Mouse (Mus musculus) frontal cortex, postnatal 36 days (tissue): Measurements from ENCODE around the gene Adat3.
"Not testable (repeated sequence)": the region's sequence is repeated elsewhere in the genome, so short reads cannot be mapped to it uniquely, and the experiment has no call there.

Experiments
- DNase-seq, 2 experiments: peaks; one replicate each; pipeline ENCODE4 v3.0.0; 2022; ENCODE audit warnings: low spot score in 2 of 2

The Adat3 gene

DNA sequence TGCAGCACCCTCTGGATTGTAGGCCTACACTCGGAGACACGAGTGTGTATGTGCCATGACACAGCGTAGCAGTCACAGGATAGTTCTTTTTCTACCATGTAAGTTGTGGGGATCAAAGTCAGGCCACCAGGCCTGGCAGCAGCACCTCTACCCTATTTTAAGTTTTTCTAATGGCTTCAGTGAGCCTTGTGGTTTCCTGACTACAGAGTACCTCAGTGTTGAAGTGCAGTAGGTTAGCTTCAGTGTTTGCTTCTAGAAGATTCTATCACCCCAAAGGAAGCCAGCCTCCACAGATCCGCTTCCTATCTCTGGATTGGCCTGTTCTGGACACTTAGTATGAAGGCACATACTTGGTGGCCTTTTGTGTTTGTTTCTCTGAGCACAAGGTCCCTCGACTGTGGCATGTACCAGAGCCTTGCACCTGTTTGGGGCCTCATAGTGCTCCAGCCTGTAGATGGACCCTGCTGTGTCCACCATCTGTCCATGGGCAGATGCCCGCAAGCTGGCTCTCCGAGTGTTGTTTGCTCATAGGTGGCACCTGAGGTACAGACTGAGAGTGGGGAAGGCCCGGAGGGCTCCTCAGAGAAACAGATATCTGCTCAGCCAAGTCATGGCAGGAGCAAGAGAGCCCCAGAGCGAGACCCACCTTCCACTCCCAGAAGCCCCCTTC lies 7.6 kb downstream of the Adat3 start:
- DNase-seq = no peak

DNA sequence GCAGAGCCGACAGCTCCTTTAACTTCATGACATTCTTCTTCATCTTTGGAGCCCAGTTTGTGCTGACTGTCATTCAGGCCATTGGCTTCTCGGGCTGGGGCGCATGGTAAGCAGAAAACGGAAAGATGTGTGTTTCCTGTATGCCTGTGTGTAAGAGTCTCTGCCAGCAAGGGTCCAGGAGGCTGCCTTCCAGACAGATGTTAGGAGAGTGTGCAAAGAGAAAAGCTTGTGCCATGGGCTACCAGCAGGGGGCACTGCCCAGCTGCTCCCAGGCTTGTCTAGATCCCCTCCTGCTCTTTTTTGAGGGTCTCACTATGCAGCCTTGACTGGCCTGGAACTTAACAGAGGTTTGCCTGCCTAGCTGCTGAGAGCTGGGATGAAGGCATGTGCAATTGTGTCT lies 8.3 kb downstream of the Adat3 start:
- peak in 1 of 2 experiments; percentile 40 for DNase-seq

DNA sequence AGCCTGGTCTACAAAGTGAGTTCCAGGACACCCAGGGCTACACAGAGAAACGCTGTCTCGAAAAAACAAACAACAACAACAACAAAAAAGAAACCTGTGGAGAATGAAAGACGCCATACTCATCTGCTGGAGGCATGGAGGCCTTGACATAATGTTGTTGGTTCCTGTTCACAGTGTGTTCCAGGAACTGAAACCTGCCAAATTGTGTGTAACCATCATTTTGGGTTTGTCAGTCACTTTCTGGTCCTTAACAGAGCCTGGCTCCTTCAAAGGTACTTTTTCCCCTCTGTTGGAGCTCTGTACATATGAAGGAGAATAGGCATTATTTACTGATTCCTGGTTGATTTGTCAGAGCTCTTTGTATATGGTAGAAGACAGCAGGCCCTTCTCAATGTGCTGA lies 9.2 kb downstream of the Adat3 start:
- no peak for DNase-seq

DNA sequence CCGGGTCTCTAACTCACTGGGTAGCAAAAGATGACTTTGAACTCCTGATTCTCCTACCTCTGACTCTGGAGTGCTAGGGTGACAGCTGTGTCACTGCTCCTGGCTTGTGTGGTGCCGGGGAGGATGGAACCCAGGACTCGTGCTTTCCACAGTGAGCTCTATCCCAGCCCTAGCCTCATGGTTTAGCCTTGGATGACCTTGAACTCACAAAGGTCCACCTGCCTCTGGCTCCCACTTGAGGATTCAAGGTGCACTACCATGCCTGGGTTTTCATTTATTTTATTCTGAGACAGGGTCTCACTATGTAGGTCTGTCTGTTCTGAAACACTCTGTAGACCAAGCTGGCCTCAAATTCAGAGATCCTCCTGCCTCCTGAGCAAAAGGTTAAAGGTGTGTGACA lies 11.1 kb downstream of the Adat3 start:
- no peak for DNase-seq

DNA sequence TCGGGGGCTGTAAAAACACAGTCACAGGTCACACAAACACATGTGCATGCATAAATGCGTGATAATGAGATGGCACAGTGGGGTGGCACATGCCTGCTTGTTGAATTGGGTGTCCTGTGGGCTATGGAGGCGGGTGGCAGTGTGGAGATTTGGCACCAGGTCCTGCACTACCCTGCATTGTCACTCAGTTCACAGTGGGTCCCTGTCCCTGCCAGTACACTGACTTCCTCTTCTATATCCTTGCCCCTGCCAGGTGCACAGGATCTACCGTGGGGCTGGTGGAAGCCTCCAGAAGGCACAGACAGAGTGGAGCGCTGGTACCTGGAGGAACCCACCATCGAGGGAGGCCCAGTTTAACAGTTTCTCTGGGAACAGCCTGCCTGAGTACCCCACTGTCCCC lies 11.7 kb downstream of the Adat3 start:
- no peak for DNase-seq

DNA sequence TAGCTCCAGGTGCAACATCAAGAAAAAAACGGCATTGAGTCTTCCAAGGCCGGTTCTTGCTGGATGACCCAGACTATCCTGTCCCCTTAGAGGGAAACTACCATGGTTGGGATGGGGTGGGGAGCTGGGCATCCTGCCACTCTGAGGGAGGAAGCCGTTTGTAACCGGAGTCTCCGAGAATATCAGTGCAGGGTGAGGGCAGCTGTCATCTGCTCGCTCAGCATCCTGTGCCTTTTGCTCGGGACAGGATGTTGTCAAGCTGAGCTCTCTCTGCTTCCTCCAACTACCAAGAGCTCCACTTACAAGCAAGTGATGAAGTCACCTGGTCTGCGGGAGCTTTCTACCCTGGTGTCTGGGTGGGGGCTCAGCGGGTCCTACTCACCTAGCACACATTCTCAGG lies 15.5 kb downstream of the Adat3 start:
- DNase-seq = no peak

DNA sequence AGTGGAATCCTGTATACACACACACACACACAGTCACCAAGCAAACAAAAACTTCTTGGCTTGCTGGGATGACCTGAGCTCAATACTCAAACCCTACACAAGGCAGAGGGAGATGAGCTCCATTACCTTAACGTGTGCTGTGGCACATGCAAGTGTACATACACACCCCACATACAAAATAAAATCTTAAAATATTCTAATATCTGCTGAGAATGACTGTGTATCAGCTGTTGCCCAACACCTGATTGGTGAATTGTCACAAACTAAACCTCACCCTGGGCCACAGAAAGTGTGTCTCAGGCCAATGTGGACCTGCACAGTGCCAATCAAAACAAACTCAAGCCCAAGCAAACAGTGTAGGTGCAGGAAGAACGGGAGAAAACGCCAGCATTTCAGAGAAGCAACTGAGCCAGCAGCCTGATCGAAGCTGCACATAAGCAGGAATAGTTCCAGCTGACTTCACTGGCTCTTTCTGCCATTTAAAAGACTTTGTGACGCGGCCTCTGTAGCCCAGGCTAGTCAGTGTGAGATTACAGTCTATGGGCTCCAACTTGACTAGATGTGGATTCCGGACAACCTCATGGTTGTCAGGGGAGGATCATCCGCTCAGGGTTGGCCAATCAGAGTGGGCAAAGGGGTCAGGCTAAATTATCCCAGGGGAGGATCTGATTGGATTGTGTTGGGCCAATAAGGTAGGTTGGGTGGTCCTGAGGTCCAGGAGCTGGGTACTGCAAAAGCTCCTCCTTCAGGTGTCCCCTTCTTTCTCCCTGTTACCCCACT lies 17.0 kb downstream of the Adat3 start:
- DNase-seq = no peak

DNA sequence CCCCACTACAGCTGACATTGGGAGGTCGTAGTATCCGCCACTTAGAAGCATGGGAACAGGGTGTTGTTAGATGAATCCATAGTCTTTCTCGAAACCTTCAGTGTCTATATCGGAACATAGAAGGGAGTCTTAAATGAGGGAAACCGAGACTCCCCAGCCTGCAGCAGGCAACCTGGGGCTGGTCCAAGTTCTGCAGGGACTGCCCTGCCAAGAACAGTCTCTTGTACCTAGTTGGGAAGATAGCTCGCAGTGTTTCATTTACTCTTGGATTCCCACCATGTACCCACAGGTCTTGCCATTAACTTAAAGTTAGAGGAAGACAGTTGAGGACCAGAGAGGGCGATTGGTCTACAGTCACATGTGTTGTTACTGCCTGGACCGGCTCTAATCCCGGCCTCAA lies 17.7 kb downstream of the Adat3 start:
- no peak for DNase-seq

DNA sequence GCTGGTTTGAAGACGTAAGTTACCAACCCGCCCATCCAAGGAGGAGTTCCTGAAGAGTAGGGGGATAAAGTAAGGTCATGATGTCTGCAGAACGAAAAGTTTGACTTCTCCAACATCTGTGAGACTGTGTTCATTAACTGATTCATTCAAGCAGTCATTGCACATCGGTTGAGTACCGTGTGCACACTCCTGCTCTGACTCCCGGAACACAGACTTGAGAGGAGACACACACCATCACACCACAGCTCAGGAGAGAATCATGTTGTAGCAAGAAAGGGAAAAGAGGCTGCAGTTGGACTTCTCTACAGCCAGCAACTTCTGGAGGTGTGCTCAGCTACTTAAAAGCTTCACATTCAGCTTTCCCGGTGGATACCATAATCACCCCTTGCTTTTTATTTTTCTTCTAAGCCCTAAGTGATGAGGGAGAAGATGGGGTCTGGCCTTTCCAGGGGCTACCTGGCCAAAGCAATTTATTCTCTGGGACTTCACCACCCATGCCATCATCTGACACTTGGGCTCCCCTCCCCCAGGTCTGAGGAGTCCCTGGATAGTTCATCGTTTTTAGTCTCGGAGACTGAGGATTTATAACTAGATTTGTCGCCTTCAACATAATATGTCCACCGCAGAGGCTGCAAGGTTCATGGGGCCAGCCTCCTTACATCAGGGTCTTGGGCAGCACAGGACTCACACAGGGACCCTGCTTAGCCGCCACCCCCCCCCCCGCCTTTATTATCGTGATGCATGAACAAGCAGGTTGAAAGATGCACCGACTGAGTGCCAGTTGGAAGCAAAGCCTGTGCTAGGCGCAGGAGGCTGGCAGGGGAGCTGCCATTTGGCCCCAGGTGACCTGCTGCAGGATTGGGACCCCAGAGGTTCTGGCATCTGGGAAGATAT lies 18.4 kb downstream of the Adat3 start:
- no peak for DNase-seq

DNA sequence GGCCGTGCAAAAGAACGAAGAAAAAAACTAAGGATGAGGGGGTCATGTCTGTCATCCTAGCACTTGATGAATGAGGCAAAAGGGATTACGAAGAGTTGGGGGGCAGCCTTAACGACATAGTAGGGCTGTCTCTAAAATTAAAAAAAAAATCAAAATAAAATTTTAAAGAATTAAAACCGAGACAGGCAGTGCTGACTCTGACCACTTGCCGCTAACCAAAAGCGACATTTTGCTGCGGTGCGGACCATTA lies 18.9 kb downstream of the Adat3 start:
- no peak for DNase-seq

DNA sequence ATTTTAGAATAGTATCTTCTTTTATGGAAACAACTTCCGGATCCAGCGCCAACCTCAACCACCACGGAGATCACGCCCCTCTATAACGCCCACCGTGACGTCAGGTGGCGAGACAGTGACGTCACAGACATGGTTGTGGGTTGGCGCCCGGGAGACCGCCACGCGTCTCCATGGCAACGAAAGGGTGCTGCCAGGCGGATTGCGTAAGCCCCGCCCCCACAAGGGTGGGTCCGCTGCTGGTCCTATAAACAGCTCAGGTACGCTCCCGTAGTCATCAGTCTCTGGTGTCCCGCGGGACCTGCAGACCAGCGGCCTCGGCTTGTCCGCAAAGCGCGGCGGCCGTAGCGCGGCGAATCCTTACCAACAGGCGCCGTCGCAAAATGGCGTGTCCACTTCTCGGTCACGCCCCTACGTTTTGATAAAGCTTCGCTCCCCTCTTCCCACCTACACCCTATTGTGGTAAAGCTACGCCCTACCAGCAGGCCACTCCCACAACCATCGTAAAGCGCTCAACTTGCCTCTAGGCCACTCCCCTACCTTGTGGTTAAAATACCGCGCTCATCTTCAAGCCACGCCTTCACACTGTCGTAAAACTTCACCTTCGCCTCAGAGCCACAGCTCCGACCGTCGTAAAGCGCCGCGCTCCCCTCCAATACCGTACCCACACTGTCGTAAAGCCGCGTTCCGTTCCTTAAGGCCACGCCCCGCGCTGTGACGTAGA lies 19.4 kb downstream of the Adat3 start:
- peak; percentile 99 to 100 for DNase-seq

DNA sequence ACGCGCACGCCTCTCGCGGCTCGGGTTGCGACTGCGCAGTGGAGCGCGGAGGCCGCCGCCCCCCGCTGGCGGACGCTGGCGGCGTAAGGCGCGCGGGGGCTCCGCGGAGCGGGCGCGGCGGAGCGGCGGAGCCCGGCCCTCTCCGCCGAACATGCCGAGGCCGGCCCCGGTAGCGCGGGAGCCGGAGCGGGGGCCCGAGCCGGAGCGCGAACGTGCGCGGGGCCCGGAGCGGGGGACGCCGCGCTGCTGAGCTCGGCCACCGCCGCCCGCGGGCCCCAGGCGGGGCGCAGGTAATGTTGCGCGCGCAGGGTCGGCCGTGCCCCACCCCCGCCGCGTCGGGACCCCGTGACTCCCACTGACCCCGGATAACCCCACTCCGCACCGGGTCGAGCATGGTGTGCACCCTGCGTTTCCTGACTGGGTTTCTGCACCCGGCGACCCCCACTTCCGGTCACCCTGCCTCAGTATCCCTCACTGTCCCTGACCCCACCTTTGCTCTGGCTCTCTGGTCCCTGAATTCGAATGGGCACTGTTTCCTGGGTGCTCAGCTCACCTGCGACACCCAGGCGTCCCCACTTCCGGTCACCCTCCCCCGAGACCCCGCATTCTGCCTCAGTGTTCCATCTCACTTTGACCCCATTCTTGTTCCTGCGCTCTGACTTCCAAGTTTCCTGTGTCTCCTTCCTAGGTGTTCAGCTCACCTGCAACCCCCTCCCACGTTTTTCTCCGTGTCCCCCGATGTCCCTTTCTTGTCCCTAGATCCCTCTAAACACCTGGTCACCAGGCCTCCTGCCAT lies 20.2 kb downstream of the Adat3 start, which contains the start of gene Csnk1g2:
Gene Csnk1g2 (plus strand): TSS at position 178 of the 796 bp plus-strand sequence.
- DNase-seq = no peak

DNA sequence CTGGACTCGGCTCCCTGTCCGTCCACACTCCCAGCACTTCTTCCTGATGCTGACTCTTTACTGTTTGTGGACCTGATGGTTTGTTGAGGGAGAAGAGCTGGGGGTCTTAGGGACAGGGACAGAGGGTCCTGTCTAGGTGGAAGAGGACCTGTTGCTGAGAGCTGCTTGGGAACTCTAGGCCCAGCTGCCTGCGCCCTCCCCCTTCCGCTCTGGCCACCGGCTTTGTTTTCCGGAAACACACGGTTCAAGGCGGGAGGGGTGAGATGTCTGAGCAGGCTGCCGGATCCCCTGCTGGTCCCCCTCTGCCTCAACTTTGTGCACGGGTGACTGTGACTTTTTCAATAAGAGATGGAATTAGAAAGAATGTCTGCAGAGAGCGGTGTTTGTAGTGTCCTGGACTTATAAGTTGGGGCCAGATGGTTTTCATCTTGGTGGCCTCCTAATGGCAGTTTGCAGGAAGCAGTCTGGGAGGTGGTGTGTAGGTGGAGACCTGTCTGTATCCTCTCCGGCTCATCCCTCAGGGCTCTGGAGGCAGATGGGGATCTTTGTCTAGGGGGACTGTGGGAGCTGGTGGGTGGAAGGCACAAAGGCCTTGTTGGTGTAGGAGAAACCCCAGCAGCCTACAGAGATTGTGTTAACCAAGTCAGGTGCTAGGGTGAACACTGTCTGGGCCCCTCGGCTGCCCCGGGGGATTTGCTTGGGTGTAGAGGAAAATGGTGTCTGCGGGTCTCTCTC lies 20.9 kb downstream of the Adat3 start:
- peak; percentile 33 to 57 for DNase-seq

DNA sequence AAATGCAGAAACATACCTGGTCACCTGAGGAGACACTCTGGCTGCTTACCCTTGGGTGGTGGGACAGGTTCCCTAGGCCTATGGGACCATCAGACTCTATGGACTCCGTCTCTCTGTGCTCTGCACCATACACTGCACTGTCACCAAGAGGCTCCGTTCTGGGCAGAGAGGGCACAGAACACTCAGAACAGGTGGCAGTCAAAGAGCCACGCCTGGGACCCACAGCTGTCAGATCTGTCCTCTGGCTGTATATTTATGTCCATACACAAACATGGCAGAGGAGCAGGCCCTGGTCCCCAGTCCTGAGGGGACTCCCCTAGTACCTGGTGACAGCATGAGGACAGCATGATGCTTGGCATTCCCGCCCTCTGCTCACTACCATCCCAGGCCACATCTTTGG lies 23.1 kb downstream of the Adat3 start:
- DNase-seq = no peak

DNA sequence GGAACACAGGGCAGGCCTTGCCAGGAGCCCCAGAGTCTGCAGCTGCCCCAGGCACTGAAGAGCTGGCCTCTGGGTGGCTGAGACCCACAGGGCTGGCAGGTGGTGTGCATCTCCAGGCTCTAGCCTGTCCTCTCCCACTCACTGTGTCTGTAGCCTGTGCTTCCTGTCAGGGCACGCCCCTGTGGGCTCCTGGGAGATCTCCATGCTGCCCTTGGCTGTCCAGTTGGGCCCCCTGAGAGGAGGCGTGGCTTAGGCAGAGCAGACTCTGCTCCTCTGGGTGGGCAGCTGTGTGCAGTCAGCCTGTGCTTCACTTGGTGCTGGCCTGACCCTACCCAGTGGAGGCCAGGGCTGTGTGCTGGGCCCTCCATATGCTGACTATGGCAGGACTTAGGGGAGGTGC lies 25.0 kb downstream of the Adat3 start:
- DNase-seq = no peak

DNA sequence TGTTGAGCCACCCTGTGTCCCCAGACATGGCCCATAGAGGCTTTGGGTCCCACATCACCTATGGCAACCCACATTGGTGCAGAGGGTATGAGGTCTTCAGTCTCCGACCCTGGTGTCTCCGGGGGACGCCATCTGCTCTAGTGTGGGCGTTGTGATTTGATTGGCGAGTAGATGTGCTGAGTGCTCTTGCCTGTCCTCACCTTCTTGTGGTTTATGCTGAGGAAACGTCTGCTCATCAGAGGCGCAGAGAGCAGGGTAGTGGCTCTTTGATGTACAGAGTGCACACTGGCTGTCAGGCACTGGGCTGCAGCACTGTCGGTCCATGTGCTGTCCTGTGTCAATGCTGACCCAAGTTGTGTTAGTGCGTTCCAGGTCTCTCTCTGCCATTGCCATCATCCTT lies 26.2 kb downstream of the Adat3 start:
- no peak for DNase-seq

DNA sequence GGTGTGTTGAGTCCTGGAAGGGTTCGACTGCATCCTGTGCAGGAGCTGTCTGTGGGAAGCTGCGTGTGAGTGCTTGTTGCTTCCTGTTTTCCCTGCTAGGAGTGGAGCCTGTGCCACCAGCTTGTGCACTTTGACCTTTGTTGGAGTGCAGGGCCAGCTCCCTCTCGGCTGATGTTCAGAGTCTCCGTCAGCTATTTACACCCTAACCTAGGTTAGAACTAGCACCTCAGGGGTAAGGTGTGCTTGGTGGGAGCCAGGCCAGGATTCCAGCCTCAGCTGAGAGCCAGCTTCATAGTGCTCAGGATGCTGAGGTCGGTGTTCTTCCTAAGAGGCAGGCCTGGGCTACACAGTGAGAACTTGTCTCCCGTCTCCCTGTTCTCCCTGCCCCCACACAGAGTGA lies 32.7 kb downstream of the Adat3 start:
- no peak for DNase-seq

DNA sequence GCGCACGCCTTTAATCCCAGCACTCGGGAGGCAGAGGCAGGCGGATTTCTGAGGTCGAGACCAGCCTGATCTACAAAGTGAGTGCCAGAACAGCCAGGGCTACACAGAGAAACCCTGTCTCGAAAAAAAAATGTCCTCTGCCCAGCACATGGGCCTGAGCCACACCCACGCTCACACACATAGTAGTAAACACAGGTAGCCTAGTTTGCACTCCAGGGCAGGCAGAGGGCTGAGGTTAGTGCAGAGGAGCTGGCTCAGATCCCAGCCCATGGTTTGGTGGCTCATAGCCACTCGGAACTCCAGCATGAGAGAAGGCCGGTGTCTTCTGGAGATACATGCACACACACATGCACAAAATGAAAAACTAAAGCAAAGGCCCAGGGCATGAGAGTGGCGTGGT lies 44.3 kb downstream of the Adat3 start:
- DNase-seq = no peak

DNA sequence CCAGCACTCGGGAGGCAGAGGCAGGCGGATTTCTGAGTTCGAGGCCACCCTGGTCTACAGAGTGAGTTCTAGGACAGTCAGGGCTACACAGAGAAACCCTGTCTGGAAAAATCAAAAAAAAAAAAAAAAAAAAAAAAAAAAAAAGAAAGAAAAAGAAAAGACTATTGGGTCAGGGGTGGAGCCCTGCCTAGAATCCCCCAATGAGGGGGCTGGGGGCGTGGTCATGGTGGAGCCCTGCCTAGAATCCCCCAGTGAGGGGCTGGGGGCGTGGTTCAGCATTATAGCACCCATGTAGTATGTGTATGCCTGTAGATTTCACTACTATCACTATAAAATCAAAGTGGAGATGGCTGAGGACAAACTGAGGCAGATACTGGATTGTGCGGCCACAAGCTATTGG lies 47.2 kb downstream of the Adat3 start:
- not testable (repeated sequence) for DNase-seq

DNA sequence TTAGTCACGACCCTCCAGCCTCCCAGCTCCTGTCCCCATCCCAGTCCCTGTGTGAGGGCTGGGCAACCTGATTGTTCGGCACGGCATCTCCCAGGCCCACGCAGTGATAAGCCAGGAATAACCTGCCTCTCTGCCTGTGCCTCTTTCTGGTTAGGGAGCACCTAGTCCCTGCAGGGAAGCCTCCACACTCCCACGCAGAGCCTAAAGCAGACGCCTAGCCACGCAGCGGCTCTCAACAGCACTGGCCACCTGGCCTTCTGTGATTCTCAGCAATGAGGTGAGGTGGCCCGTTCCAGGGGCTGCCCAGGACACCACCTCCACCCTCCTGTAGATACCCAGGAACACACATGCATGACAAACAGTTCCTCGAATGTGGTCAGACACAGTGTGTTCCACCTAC lies 47.7 kb downstream of the Adat3 start:
- DNase-seq = peak; percentile 36 to 49
